Mouse (Mus musculus) forebrain, embryonic 16.5 days (tissue): Measurements from ENCODE around the gene Stk38l. TPM values are rescaled to one million over a fixed set of nuclear protein-coding genes. Genes with fewer than 3 reads are reported as not detected.
"Not testable (repeated sequence)": the region's sequence is repeated elsewhere in the genome, so short reads cannot be mapped to it uniquely, and the experiment has no call there.

ENCODE experiments used
- ATAC-seq: fragments of 200-750 bp; cut with Nextera tagmentation; 2 replicates; pipeline ENCODE4 v1.8.0; 2017; ENCODE audit warnings: mild to moderate bottlenecking, moderate library complexity
- H3K27ac ChIP-seq: fragments of 300-500 bp; sonication (generic); 2 replicates; pipeline ENCODE4 v1.5.1; 2014; ENCODE audit warnings: low read length, control low read depth
- H3K27me3 ChIP-seq: fragments of 300-500 bp; sonication (generic); replicated peaks from 2 replicates; pipeline ENCODE4 v1.6.1; 2014; ENCODE audit warnings: low read length; ENCODE audit not compliant: control insufficient read depth, insufficient read depth
- H3K36me3 ChIP-seq: fragments of 300-500 bp; sonication (generic); 2 replicates; pipeline ENCODE4 v1.6.1; 2014; ENCODE audit not compliant: control insufficient read depth, insufficient read depth
- H3K4me1 ChIP-seq: fragments of 300-500 bp; sonication (generic); replicated peaks from 2 replicates; pipeline ENCODE4 v1.6.1; 2014; ENCODE audit warnings: low read length; ENCODE audit not compliant: control insufficient read depth, insufficient read depth
- H3K4me2 ChIP-seq: fragments of 300-500 bp; sonication (generic); 2 replicates; pipeline ENCODE4 v1.6.1; 2014; ENCODE audit warnings: mild to moderate bottlenecking, low read length, control low read depth
- H3K4me3 ChIP-seq: fragments of 300-500 bp; sonication (generic); replicated peaks from 2 replicates; pipeline ENCODE4 v1.5.1; 2014; ENCODE audit warnings: mild to moderate bottlenecking, low read length, control low read depth
- H3K9ac ChIP-seq: fragments of 300-500 bp; sonication (generic); replicated peaks from 2 replicates; pipeline ENCODE4 v1.6.1; 2014; ENCODE audit warnings: low read depth, low read length, control low read depth
- H3K9me3 ChIP-seq: fragments of 300-500 bp; sonication (generic); 2 replicates; pipeline ENCODE4 v1.6.1; 2016; ENCODE audit warnings: low read length; ENCODE audit not compliant: control insufficient read depth
- WGBS: fragments of 180-500 bp; shearing (Covaris S2); extraction: QIAGEN DNeasy Blood & Tissue Kit; methylation state at CpG from one replicate; pipeline ENCODE4 v1.1.7; 2014; 5-methylcytosine and 5-hydroxymethylcytosine counted together
- polyA plus RNA-seq: library from polyadenylated mRNA; unstranded; fragments of >200 nt; fragmentation: Nextera tagmentation; extraction: Ambion mirVana; gene quantifications from 2 replicates; pipeline ENCODE4 v1.2.1, GENCODE M21; 2015

The Stk38l gene
- polyA plus RNA-seq, 1 experiment from 2014 or later, result 15.0 TPM

DNA sequence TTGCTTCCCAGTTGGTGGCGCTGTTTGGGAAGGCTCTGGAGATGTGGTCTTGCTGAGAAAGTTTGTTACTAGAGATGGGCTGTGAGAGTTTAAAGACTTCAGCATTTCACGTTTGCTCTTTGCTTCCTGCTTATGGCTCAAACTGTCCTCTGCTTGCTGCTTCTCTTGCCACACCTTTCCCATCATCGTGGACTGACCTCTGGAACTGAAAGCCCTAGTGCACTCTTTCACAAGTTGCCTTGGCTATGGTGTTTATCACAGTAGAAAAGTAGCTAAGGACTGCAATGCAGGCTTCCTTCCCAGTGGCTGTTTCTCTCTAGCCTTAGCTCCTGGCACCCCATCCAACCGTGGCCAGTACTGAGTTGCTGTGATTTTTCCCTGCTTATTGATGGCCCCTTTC, 35.9 kb downstream of the Stk38l start:
- 71% methylated on average over 4 of the region's 4 CpGs for whole genome bisulfite sequencing
- no peak overlapping the region for H3K9ac ChIP-seq
- no peak overlapping the region for H3K27ac ChIP-seq
- no peak overlapping the region for H3K4me2 ChIP-seq
- 0 out of 2 replicates have a peak, but pooled peaks cover 2% of the 10 kb centered on the region for H3K36me3 ChIP-seq
- no peak for ATAC-seq
- H3K9me3 ChIP-seq, result no peaks in the 10 kb centered on the region
- H3K4me1 ChIP-seq, result no peaks in the 10 kb centered on the region
- no peaks in the 10 kb centered on the region for H3K27me3 ChIP-seq
- no peak overlapping the region for H3K4me3 ChIP-seq

DNA sequence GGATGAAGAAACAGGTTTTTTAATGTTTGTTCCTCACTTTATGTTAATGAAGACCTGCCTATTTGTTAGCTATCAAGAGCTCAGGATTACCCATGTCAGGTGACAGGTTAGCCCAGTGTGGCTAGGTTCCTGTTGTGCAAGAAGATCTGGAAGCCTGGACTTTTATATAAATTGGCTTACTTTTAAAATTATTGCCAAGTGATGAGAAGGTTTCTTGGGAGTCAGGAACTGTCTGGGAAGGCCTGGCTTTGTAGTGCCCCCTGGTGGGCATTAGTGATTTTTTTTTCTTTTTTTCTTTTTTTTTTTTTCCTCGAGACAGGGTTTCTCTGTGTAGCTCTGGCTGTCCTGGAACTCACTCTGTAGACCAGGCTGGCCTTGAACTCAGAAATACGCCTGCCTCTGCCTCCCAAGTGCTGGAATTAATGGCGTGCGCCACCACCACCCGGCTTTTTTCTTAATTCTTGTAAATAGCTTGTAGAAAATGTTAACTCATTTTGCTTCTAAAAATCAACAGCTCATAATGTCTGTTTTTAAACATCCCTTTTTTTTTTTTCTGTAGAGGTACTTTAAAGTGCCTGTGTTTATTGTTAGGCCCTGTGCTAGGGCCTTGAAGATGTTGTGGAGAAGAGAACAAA, 37.6 kb downstream of the Stk38l start:
- Histone ChIP-seq H3K9ac (no peak overlapping the region), H3K4me1 (no peaks in the 10 kb centered on the region), H3K36me3 (0 out of 2 replicates have a peak, but pooled peaks cover 2% of the 10 kb centered on the region), H3K27ac (no peak overlapping the region), H3K4me3 (no peak overlapping the region), H3K4me2 (no peak overlapping the region), H3K27me3 (no peaks in the 10 kb centered on the region), H3K9me3 (no peaks in the 10 kb centered on the region)
- no peak for ATAC-seq
- WGBS, result 64% methylated on average over 5 of the region's 5 CpGs

DNA sequence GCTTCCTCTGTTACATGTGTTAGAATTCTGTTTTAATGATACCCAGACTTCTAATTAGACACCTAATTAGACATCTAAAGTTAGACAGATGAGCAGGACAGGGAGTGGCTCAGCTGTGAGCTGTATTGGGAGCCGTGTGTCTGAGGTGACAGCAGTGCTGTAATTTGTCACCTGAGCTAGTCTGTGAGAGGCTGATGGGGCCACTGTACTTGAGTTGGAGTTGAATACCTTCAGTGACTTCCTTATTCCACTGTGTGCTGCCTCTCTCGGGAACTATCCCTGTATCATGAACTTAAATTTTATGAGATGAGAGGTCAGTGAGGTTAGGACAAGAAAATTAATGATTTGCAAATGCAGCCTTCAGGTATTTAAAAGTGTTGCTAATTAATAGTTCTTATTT, 39.8 kb downstream of the Stk38l start:
- 52% methylated on average over 2 of the region's 2 CpGs for WGBS
- H3K9ac ChIP-seq, result no peak overlapping the region
- no peak for ATAC-seq
- no peaks in the 10 kb centered on the region for H3K9me3 ChIP-seq
- H3K4me3 ChIP-seq, result no peak overlapping the region
- no peaks in the 10 kb centered on the region for H3K27me3 ChIP-seq
- no peak overlapping the region for H3K27ac ChIP-seq
- H3K4me2 ChIP-seq, result no peak overlapping the region
- peaks cover 7% of the 10 kb centered on the region; the same call in 1 of the 2 replicates for H3K36me3 ChIP-seq
- H3K4me1 ChIP-seq, result no peaks in the 10 kb centered on the region

DNA sequence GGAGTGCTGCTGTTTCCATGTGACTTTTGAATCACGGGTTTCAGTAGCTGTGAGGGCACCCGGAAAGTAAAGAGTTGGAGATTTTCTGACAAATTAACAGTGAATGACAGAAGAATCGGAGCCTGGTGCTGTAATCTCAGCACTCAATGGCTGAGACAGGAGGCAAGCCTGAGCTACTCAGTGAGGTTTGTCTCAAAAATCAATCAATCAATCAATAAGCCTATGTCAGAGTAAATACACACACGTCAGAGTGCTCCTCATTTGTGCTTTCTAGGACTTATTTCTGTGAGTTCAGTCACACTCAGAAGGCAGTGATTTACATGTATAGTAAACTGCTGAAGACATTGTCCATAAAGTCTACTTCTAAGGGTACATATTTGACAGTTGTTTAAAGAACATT, 40.5 kb downstream of the Stk38l start:
- Histone ChIP-seq H3K4me2 (no peak overlapping the region), H3K9me3 (no peaks in the 10 kb centered on the region), H3K4me1 (no peaks in the 10 kb centered on the region), H3K9ac (no peak overlapping the region), H3K36me3 (peaks cover 7% of the 10 kb centered on the region; the same call in 1 of the 2 replicates), H3K4me3 (no peak overlapping the region), H3K27ac (no peak overlapping the region), H3K27me3 (no peaks in the 10 kb centered on the region)
- no peak for ATAC-seq
- WGBS, result 89% methylated on average over 4 of the region's 4 CpGs

GRCm38 (mm10) chr6:146768813-146769404, 44.1 kb downstream of the Stk38l start:
- WGBS, result 94% methylated on average over 10 of the region's 10 CpGs
- no peak overlapping the region for H3K4me2 ChIP-seq
- no peaks in the 10 kb centered on the region for H3K27me3 ChIP-seq
- no peak overlapping the region for H3K4me3 ChIP-seq
- no peak for ATAC-seq
- H3K36me3 ChIP-seq, result peaks cover 7% of the 10 kb centered on the region
- no peak overlapping the region for H3K9ac ChIP-seq
- no peaks in the 10 kb centered on the region for H3K4me1 ChIP-seq
- H3K27ac ChIP-seq, result no peak overlapping the region
- H3K9me3 ChIP-seq, result no peaks in the 10 kb centered on the region

DNA sequence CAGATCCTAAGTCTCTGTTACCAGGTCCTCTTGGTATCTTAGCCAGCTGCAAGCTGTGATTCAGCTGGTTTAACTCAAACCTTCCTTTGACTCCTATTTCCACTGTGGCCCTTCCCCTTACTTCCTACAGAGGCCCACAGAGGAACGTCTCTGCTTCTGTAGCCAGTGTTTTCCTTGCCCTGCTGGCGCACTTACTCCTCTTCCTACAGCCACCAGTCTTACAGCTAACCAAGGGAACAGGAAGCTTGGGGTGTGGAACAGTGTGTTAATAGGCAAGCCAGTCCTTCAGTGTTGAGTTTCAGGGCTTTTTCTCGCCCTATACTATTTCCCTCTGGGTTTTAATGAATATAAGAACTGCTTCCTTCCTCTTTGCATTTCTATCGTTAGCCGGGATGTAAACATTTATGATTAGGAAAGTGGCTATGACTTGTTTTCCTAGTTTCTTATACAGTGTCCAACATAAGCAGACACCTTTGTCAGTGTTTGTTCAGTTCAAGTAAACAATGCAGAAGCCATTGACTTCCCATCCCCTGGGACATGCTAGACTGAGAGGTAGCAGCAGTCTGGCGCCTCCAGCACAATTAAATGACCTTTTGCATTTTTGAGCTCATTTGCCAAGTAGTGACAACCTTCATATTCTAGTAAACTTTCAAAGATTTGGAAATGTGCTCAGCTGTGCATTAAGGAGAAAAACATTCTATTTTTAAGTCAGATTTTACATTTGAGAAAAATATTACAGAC, 45.4 kb downstream of the Stk38l start:
- peaks cover 9% of the 10 kb centered on the region for H3K36me3 ChIP-seq
- ATAC-seq, result no peak
- H3K4me1 ChIP-seq, result no peaks in the 10 kb centered on the region
- H3K4me3 ChIP-seq, result no peak overlapping the region
- no peak overlapping the region for H3K4me2 ChIP-seq
- H3K27me3 ChIP-seq, result no peaks in the 10 kb centered on the region
- no peaks in the 10 kb centered on the region for H3K9me3 ChIP-seq
- H3K27ac ChIP-seq, result no peak overlapping the region
- WGBS, result 78% methylated on average over 6 of the region's 6 CpGs
- no peak overlapping the region for H3K9ac ChIP-seq

DNA sequence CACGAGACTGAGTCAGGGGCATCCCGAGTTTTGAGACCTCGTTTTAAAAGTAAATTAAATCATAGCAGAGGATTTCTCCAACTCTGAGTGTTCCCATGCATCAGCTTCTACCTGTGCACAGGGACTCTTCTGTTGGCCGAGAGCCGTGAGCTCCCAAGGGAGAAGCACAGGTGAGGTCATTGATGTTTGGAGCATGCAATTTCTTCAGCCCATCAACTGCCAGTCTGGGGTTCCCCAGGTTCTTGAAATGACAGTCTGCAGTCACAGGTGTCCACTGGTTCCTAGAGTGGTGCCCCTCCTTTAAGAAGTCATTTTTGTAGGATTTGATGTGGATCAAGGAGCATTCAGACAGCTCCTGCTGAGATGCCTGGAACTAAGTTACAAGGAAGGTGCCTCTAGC, 46.0 kb downstream of the Stk38l start:
- Histone ChIP-seq H3K9ac (no peak overlapping the region), H3K4me3 (no peak overlapping the region), H3K27me3 (no peaks in the 10 kb centered on the region), H3K36me3 (peaks cover 9% of the 10 kb centered on the region), H3K9me3 (no peaks in the 10 kb centered on the region), H3K4me2 (no peak overlapping the region), H3K4me1 (no peaks in the 10 kb centered on the region), H3K27ac (no peak overlapping the region)
- no peak for ATAC-seq
- WGBS, result 92% methylated on average over 5 of the region's 5 CpGs

GRCm38 (mm10) chr6:146775864-146776263, 51.1 kb downstream of the Stk38l start:
- 72% methylated on average over 8 of the region's 8 CpGs for WGBS
- ATAC-seq, H3K4me2 ChIP-seq, H3K36me3 ChIP-seq, H3K9ac ChIP-seq, H3K9me3 ChIP-seq, H3K27ac ChIP-seq, H3K4me1 ChIP-seq, H3K4me3 ChIP-seq, H3K27me3 ChIP-seq: not testable (repeated sequence)

GRCm38 (mm10) chr6:146776610-146777389, 52.0 kb downstream of the Stk38l start:
- H3K36me3 ChIP-seq, result peaks cover 5% of the 10 kb centered on the region; the same call in 1 of the 2 replicates
- H3K9ac ChIP-seq, result no peak overlapping the region
- H3K9me3 ChIP-seq, result no peaks in the 10 kb centered on the region
- H3K27me3 ChIP-seq, result no peaks in the 10 kb centered on the region
- H3K4me3 ChIP-seq, result no peak overlapping the region
- H3K4me2 ChIP-seq, result no peak overlapping the region
- ATAC-seq, result no peak
- no peak overlapping the region for H3K27ac ChIP-seq
- WGBS, result 5% methylated on average over 2 of the region's 2 CpGs
- H3K4me1 ChIP-seq, result no peaks in the 10 kb centered on the region
